ENCODE assay signal across 13 mouse cellular contexts in genomic region chr7:98534432-98534855, GRCm38 (mm10). TPM values are rescaled to one million over a fixed set of nuclear protein-coding genes. Genes with fewer than 3 reads are reported as not detected.
DNase-seq lines count a peak whose midpoint lies in the region; ATAC-seq lines count a peak whose summit lies in the region.
"Had no signal": no experiment of that assay in that cellular context is flagged by ENCODE, and none has a peak within 500 bp of the region (broad histone marks: within the 10 kb centered on the region; RNA-seq: fewer than 3 reads in every experiment).

No protein-coding gene starts in this region.

- no peak overlapping the region for H3K4me3 ChIP-seq in heart, embryonic 11.5 days (ENCODE audit: low read depth, low read length)
- H3K4me3 ChIP-seq in hindbrain, embryonic 10.5 days, result no peak overlapping the region
- H3K4me3 ChIP-seq: embryonic facial prominence, embryonic 12.5 days had no signal

- ATAC-seq in heart, embryonic 11.5 days (replicated peaks; ENCODE audit: insufficient number of reproducible peaks, low FRiP score, low TSS enrichment), result no peak
- ATAC-seq in megakaryocyte progenitor cell, adult 5-6 weeks (replicated peaks; ENCODE audit: poor library complexity), result peak; percentile 68

- no peak overlapping the region for H3K4me2 ChIP-seq in heart, embryonic 11.5 days
- H3K4me2 ChIP-seq: embryonic facial prominence, embryonic 12.5 days had no signal

- H3K27me3 ChIP-seq in heart, embryonic 11.5 days (ENCODE audit: control insufficient read depth, insufficient read depth, low read length), result no peaks in the 10 kb centered on the region
- no peaks in the 10 kb centered on the region for H3K27me3 ChIP-seq in splenic B cell, adult 2 months (ENCODE audit: control insufficient read depth, insufficient read depth, low read length, poor library complexity, severe bottlenecking)
- no peaks in the 10 kb centered on the region for H3K27me3 ChIP-seq in hindbrain, embryonic 10.5 days (ENCODE audit: insufficient read depth, poor library complexity, severe bottlenecking)
- H3K27me3 ChIP-seq: embryonic facial prominence, embryonic 12.5 days had no signal

- DNase-seq in heart, adult 11 months, result peak; percentile 95
- DNase-seq in T-cell, adult 2 months (ENCODE audit: low spot score), result peak; percentile 66
- DNase-seq in splenic B cell, adult 2 months (ENCODE audit: low read depth, low spot score), result peak; percentile 87
- no peak for DNase-seq in right cerebral cortex, postnatal 36 days (ENCODE audit: low spot score in 2 of 2)
- no peak for DNase-seq in MN1 (ENCODE audit: low spot score)
- no peak for DNase-seq in hindbrain, embryonic 10.5 days (ENCODE audit: low spot score)
- DNase-seq: cerebellum, adult 11-12 months; kidney, adult 8-10 months; layer of hippocampus, postnatal 36 days; right cerebral cortex, postnatal 25 days had no signal

- H3K9me3 ChIP-seq in heart, embryonic 11.5 days (replicated peaks; ENCODE audit: control insufficient read depth, low read length), result no peaks in the 10 kb centered on the region
- no peaks in the 10 kb centered on the region for H3K9me3 ChIP-seq in hindbrain, embryonic 10.5 days
- H3K9me3 ChIP-seq: embryonic facial prominence, embryonic 12.5 days had no signal

- peaks cover 32% of the 10 kb centered on the region for H3K4me1 ChIP-seq in heart, embryonic 11.5 days (ENCODE audit: control insufficient read depth, insufficient read depth, low read length)
- peaks cover 20% of the 10 kb centered on the region for H3K4me1 ChIP-seq in hindbrain, embryonic 10.5 days (replicated peaks)

- WGBS in heart, embryonic 11.5 days (ENCODE audit: insufficient replicate concordance), result 74% methylated on average over 13 of the region's 13 CpGs
- WGBS in hindbrain, embryonic 10.5 days, result 95% methylated on average over 13 of the region's 13 CpGs

- no peak overlapping the region for H3K9ac ChIP-seq in heart, embryonic 11.5 days (ENCODE audit: low read depth, low read length)
- H3K9ac ChIP-seq: embryonic facial prominence, embryonic 12.5 days had no signal

- no peaks in the 10 kb centered on the region for H3K36me3 ChIP-seq in heart, embryonic 11.5 days (ENCODE audit: control insufficient read depth, insufficient read depth, low read length)
- H3K36me3 ChIP-seq in splenic B cell, adult 2 months (ENCODE audit: control insufficient read depth, insufficient read depth, low read length, poor library complexity, severe bottlenecking), result no peaks in the 10 kb centered on the region
- H3K36me3 ChIP-seq in hindbrain, embryonic 10.5 days, result no peaks in the 10 kb centered on the region
- H3K36me3 ChIP-seq: embryonic facial prominence, embryonic 12.5 days had no signal

- no peak overlapping the region for H3K27ac ChIP-seq in heart, embryonic 11.5 days (ENCODE audit: low read depth, low read length)
- no peak overlapping the region for H3K27ac ChIP-seq in hindbrain, embryonic 10.5 days
- H3K27ac ChIP-seq: embryonic facial prominence, embryonic 12.5 days had no signal

RNA-seq across cellular contexts. Expression of gene Lrrc32, which starts 45.4 kb away (rescaled TPM):
- 3.9 and 6.4 TPM in 2 replicates for polyA plus RNA-seq in heart, embryonic 11.5 days (2014; fragmentation: Nextera tagmentation; extraction: Ambion mirVana)
- total RNA-seq in megakaryocyte progenitor cell, adult 5-6 weeks (2015), result 0.05 TPM in 1 of 2 replicates, not detected in the other
- total RNA-seq in megakaryocyte progenitor cell, adult 5-6 weeks (2017), result 0.04 TPM in 1 of 2 replicates, not detected in the other
- 5.8 and 6.0 TPM in 2 replicates for polyA plus RNA-seq in hindbrain, embryonic 10.5 days (2016; fragmentation: Nextera tagmentation; extraction: Ambion mirVana)

Comparison
In these comparisons a context has a peak if more than half of its experiments do, and no peak if none do; other contexts are left out.
1. DNase-seq: peak in heart, adult 11 months (single experiment), T-cell, adult 2 months (single experiment) and splenic B cell, adult 2 months (single experiment); none in right cerebral cortex, postnatal 36 days (0 of 2), MN1 (single experiment) and hindbrain, embryonic 10.5 days (single experiment).